ENCODE assay signal across 8 mouse cellular contexts in the genomic region with DNA sequence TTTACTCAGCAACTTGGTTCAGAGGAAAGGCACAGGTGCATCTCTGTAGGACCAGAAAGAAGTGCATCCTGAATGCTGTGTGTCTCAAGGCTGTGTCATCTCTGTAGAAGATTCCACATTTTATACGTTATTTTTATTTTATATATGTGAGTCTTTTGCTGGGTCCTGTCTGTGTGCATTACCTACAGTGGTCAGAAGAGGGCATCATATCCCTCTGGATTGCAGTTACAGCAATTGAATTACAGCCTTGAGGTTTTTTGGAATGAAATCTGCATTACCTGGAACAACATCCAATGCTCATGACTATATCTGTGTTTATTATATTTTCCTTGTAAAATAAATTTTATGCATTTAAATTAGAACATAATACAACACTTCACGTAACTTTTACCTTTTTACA. TPM values are rescaled to one million over a fixed set of nuclear protein-coding genes. Genes with fewer than 3 reads are reported as not detected.
DNase-seq lines count a peak whose midpoint lies in the region; ATAC-seq lines count a peak whose summit lies in the region.
"Not testable (repeated sequence)": the region's sequence is repeated elsewhere in the genome, so short reads cannot be mapped to it uniquely, and the experiment has no call there.

No protein-coding gene starts in this region.

- DNase-seq in adrenal gland, adult 2 months: peak; percentile 6
- DNase-seq in embryo, embryonic 10 days (ENCODE audit: low spot score): peak; percentile 61
- peak; percentile 2 to 21 for DNase-seq in heart, adult 18-20 months
- DNase-seq in kidney, adult 9 months: peak; percentile 58
- DNase-seq in left cerebral cortex, postnatal 36 days (ENCODE audit: low spot score in 2 of 2): peak; percentile 9 to 17
- peak; percentile 71 for DNase-seq in splenic B cell, adult 2 months (ENCODE audit: low read depth, low spot score)

- not testable (repeated sequence) for H3K36me3 ChIP-seq in splenic B cell, adult 2 months (ENCODE audit: control insufficient read depth, insufficient read depth, low read length, poor library complexity, severe bottlenecking)

- not testable (repeated sequence) for H3K27me3 ChIP-seq in splenic B cell, adult 2 months (ENCODE audit: control insufficient read depth, insufficient read depth, low read length, poor library complexity, severe bottlenecking)

- peak; percentile 33 for ATAC-seq in CD4-positive, CD25-positive, alpha-beta regulatory T cell, adult 4 months
- ATAC-seq in megakaryocyte-erythroid progenitor cell, adult 5-6 weeks (replicated peaks; ENCODE audit: low FRiP score, low TSS enrichment, poor library complexity, severe bottlenecking): 0 out of 2 replicates have a peak, but pooled peaks have one; percentile 63

- intact Hi-C loops in left cerebral cortex, postnatal 36 days (cut with DNase I): loop anchor here (2.0 to 10.0 kb wide), 2 partner anchors 93 to 571 kb away; no protein-coding TSS in a partner anchor

RNA-seq across cellular contexts. Expression of gene Platr25, which starts 3.3 kb away (rescaled TPM):
- 10 to 100 TPM in 1 of 2 experiments, 1 to 10 TPM in 1; 9.4 to 12.7 TPM for polyA plus RNA-seq in CD4-positive, CD25-positive, alpha-beta regulatory T cell, adult 4 months (2017; shearing (Covaris generic))
- total RNA-seq in adrenal gland, adult 2 months (2021): 1 to 10 TPM; 3.1 to 5.4 TPM
- 0.12 and 0.24 TPM in 2 replicates for polyA plus RNA-seq in adrenal gland, adult 2 months (2012; rRNA removed)
- 1 to 10 TPM; 2.1 to 2.6 TPM for total RNA-seq in heart, adult 18-20 months (2021)
- 10 to 100 TPM; 10.6 to 15.5 TPM for total RNA-seq in left cerebral cortex, postnatal 36 days (2021)
- total RNA-seq in megakaryocyte-erythroid progenitor cell, adult 5-6 weeks (2014; fragmentation: Nextera tagmentation): 8.7 and 11.7 TPM in 2 replicates
- 19.7 and 19.8 TPM in 2 replicates for total RNA-seq in megakaryocyte-erythroid progenitor cell, adult 5-6 weeks (2017)

RNA-seq across cellular contexts. Expression of gene Gm5141, which starts 21.8 kb away (rescaled TPM):
- 1 to 10 TPM; 4.1 to 7.4 TPM for polyA plus RNA-seq in CD4-positive, CD25-positive, alpha-beta regulatory T cell, adult 4 months (2017; shearing (Covaris generic))
- total RNA-seq in adrenal gland, adult 2 months (2021): 1 to 10 TPM; 1.1 to 1.4 TPM
- 0.02 TPM in 1 of 2 replicates, not detected in the other for polyA plus RNA-seq in adrenal gland, adult 2 months (2012; rRNA removed)
- under 1 TPM; 0.52 to 0.72 TPM for total RNA-seq in heart, adult 18-20 months (2021)
- 1 to 10 TPM; 5.8 to 6.3 TPM for total RNA-seq in left cerebral cortex, postnatal 36 days (2021)
- total RNA-seq in megakaryocyte-erythroid progenitor cell, adult 5-6 weeks (2014; fragmentation: Nextera tagmentation): 2.2 and 3.2 TPM in 2 replicates
- 0.75 and 2.4 TPM in 2 replicates for total RNA-seq in megakaryocyte-erythroid progenitor cell, adult 5-6 weeks (2017)

Comparison
In these comparisons a context has a peak if more than half of its experiments do, and no peak if none do; other contexts are left out.
1. Peak in every context shown above with its lines: DNase-seq and ATAC-seq.
2. DNase-seq: peak in every context shown above with its lines; median percentile 71 in splenic B cell, adult 2 months; 61 in embryo, embryonic 10 days; 58 in kidney, adult 9 months; 13 in left cerebral cortex, postnatal 36 days; 12 in heart, adult 18-20 months; 6 in adrenal gland, adult 2 months.